Mouse (Mus musculus): Measurements from ENCODE around the gene Zc3h12c.

The Zc3h12c gene

DNA sequence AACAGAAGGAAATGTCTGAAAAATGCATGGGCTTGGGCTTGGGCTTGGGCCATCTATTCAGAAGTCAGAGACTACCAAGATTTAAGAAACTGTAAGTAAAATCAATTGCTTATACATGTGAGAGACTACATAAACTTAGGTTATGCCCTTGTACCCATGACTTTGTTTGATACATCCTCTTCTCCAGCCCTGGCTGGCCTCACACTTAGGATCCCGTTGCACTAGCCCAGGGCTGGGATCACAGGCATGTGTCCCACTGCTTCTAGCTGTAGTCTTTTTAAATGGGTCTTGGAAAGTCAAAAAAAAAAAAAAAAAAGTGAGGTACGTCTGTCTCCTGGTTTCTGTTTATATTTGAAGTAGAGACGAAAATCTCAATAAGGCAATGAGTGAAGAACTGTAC lies 1.3 kb downstream of the Zc3h12c start:
- DNase-seq (ENCODE audit: low spot score in 2 of 2) = no peak

DNA sequence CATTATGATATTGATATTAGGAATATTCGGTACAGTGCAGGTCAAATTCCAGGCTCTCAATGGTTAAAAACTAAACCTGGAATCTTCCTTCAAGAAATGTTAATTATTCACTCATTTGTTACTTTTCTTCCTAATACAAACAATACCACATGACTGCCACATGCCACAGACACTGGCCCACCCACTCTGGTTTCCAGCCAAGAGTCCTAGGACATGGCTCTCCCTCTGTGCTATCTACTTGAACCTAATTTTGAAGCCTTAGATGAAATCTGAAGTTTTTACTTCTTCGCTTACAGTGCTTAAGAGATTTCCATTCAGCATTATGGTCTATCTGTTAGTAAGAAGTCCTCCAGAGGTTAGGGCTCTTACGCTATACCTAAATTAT lies 2.7 kb downstream of the Zc3h12c start:
- DNase-seq (ENCODE audit: low spot score in 2 of 2) = no peak

DNA sequence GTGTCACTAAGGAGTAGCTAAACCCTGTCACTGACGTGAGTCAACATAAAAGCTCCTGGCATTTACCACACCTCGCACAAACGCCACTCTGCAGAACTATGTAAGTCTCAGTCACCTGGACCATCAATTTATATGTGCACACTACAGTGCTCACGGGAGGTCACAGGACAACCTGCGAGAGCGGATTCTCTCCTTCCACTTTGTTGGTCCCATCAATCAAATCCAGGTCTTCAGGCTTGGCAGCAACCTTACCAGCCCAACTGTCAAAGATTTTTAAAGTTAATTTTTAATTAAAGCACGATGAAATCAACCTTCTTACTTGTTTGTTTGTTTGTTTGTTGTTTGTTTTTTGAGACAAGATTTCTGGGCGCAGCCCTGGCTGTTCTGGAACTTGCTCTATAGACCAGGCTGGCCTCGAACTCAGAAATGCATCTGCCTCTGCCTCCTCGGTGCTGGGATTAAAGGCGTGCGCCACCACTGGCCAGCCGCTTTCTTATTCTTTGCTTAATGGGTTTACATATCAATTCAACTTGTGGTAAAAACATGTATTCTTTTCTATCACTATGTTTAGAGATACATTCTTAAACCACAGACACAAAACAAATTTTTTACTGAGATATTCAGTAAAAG lies 3.2 kb downstream of the Zc3h12c start:
- DNase-seq (ENCODE audit: low spot score in 2 of 2) = no peak

DNA sequence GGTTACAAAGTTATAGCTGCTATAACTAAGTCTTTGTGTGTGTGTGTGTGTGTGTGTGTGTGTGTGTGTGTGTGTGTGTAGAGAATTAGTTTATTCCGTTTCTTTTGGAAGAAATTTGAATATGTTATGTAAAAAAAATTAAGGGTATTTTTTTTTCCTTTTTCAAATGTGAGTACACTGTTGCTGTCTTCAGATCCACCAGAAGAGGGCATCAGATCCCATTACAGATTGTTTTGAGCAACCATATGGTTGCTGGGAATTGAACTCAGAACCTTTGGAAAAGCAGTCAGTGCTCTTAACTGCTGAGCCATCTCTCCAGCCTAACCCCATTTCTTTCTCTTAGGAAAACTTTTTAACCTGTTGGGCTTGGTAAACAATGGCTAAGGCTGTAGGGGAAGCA lies 7.9 kb downstream of the Zc3h12c start:
- DNase-seq (ENCODE audit: low spot score in 2 of 2) = no peak

DNA sequence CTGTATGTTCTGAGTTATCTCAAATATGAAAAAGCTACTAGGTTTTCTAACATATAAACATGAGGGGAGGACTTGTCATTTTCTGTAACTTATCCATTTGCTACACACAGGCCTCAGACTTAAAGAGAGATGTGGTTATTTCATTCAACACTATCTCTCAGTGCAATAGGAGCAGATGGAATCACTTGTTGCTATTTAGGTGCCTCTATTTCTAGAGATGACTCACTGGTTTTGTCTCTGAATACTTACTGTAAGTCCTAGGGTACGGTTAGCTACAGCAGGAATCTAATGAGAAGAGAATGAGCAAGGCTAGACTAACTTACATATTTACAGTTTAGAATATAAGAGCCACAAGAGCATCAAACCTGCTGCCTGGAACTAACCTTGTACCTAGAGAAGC lies 9.8 kb downstream of the Zc3h12c start:
- DNase-seq (ENCODE audit: low spot score in 2 of 2) = no peak

DNA sequence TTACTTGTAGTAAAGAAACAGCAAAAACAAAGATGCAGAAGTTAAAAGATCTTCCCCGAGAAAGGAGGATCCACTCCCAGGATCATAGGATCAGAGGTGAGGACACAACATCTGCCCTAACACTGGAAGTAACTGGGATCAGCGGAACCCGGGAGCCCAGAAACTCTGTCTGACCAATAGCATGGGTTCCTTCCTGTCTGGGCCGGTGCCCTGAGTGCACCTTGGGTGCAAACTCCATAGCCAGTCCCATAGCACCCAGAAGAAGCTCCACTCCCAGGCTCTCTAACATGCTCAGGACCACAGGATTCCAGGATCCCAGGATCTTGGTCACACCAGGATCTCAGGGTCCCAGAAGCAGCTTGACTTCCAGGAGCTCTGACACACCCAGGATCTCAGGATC lies 13.0 kb downstream of the Zc3h12c start:
- no peak for DNase-seq (ENCODE audit: low spot score in 2 of 2)

DNA sequence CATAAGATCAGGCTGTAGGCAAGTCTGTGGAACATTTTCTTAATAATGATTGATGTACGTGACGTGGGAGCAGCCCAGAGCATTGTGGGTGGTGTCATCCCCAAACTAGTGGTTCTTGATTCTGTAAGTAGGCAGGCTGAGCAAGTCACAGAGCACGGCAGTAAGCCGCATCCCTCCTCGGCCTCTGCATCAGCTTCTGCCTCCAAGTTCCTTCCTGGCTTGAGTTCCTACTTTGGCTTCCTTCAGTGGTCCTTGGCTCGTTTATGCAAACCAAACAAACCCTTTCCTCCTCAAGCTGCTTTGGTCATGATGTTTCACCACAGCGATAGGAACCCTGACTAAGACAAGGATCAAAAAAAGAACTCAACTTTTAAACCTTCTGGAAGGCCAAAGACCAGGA lies 14.1 kb downstream of the Zc3h12c start:
- DNase-seq (ENCODE audit: low spot score in 2 of 2) = no peak

DNA sequence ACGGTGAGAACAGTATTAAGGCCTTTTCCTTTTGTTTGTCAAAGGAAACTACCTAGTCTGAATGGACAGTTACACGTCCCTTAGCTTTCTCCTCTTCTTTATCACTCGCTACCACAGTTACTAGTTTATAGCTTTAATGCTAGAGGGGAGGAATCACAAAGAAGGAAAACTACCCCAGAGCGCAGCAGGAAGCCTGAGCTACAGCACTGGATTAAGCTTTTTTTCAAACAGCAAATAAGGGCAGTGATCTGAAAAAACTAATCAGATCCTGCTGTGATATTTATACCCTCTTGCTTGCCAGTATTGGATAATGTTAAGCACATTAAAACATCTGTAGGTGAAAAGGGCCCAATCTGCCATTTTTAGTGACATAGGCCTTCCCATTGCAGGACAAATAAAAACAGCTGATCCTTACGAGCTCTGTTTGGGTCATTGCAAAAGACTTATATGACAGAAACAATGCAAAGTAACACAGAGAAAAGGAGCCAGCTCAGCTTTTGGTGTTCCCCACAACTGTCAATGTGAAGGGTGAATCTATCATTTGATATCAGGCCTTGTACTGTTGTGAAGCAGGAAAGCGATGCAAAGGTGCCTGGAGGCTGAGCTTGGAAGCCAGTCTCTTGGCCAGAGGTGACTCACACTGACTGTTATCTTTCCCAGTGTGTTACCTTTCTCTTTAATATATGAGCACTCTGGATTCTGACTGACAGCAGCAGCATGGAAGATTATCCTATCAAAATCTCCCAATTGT lies 16.1 kb downstream of the Zc3h12c start:
- no peak for DNase-seq (ENCODE audit: low spot score in 2 of 2)

DNA sequence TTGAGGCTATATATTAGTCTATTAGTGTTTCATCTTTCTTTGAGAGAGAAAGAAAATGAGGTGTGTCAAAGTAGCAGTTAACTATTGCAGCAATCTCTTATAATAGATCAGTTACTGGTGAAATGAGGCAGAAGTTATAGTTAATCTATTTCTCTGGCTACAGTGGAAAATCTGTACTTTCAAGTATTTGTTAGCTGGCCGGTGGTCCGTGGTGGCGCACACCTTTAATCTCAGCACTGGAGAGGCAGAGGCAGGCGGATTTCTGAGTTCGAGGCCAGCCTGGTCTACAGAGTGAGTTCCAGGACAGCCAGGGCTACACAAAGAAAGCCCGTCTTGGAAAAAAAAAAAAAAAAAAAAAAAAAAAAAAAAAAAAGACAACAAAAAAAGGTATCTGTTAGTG lies 18.6 kb downstream of the Zc3h12c start:
- DNase-seq (ENCODE audit: low spot score in 2 of 2) = no peak

DNA sequence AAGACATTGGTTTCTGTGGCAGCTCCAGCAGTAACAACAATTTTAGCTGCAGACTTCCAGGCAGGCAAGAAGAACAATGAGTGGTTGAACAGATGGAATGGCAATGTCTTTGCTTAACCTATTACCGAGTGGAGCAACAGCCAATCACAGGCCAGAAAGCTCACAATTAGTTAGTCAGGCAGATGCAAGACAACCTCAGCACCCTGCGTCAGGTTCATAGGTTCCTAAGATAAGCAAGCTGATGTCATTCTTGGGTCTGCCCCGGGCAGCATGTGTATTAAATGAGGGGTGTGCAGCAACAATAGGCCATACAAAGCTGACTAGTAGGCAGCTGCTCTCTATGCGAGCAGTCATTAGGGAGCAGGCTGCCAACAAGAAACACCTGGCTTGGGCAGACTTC lies 19.1 kb downstream of the Zc3h12c start:
- no peak for DNase-seq (ENCODE audit: low spot score in 2 of 2)

DNA sequence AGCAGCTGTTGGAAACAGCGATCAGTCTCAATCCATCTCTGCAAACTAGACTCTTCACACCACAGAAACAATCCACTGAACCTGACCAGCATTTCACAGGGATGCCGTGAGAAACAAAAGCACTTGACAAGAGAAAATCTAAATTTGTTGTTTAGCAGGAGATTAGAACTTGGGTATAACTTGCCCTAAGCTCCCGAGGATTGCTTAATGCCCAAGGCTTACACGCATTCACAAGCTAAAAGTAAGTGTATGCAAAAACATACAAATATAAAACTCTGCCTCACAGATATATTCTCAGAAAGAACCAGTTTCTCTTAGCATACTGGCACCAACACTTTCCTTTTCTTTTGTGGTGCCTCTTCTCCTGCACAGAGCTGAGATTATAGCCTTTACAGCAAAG lies 19.5 kb downstream of the Zc3h12c start:
- no peak for DNase-seq (ENCODE audit: low spot score in 2 of 2)

DNA sequence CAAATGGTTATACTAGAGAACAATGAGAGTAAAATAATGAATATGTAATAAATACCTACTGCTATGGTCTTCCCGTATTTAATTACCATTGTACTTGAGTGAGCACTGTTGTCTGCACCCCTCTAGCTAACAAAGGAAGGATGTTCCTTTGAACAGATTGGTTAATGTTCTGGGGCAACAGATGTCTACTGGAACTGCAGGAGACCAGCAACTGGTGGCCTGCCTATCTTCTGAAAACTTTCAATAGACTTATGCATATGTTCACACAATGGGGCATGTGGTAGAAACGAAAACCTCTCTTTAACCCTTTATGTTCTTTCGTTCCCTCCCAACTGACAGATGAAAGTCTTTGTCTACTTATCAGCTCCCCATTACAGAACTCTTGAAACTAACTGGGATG lies 20.1 kb downstream of the Zc3h12c start:
- no peak for DNase-seq (ENCODE audit: low spot score in 2 of 2)

DNA sequence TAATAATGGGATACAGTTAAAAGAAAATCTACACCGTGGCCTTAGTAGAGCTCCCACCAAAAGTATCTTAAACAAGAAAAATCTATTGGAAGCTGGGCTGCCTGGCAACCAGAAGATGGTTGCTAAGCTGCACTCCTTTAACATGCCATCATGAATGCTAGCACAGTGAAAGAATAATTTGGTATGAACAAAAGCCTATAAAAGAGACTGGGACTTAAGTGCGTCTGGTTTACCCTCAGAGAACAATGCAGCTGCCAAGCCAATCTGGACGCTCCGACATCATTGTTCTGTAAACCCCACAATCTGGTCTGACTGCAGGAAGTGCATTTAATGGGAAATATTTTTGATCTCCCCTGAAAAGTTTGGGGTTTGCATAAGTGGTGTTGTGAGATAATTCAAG lies 22.1 kb downstream of the Zc3h12c start:
- DNase-seq (ENCODE audit: low spot score in 2 of 2) = no peak

DNA sequence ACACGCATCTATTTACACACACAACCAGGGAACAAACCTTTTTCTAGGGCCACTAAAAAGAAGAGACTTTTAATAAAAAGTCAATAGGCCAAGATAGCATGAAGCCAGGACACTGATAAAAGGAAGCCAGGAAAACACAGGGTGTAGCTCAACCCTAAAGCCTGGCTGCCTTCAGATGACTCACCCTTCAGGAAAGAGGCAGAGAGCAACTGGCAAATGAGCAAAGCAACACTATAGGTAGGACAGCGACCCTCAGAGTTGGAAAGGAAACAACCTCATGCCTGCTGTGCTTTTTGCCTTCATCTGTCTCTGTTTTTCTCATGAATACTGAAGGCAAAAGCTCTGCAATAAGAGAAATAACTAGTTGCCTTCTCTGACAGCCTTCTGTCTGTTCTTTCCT lies 35.6 kb downstream of the Zc3h12c start:
- no peak for DNase-seq (ENCODE audit: low spot score in 2 of 2)

DNA sequence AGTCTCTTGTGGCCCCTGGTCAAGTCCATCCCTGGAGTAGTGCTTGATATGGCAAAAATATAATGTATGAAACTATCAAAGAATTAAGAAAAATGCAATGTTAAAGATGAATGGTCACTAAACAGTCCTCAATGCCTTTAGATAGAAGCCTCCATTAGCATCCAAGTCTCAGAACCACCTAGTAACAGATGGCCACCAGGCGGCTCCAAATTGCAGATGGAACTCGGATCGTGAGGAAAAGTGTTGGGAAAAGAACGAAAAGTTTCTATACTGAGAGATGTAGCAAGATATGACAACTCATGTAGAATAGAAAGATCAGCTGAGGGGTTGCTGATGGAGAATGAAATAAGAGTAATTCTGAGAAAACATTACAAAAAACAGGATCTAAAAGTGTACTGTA lies 38.0 kb downstream of the Zc3h12c start:
- DNase-seq (ENCODE audit: low spot score in 2 of 2) = no peak

DNA sequence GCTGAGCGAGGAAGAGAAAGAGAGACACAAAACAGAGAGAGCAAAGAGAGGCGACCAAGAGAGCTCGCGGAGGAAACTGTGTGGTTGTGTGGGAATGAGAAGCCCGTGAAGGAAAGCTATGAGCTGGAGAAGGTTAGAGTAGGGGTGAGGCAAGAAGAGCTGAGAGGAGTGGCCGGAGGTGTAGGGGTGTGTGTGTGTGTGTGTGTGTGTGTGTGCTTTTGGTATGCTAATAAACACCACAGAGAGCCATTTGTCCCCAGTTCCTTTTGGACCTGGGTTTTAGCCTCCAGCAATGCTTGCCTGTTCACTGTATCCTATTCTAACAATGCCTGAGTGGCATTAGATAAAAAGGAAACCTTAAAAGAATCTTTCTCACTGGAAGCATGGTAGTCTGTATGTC lies 43.1 kb downstream of the Zc3h12c start:
- no peak for DNase-seq (ENCODE audit: low spot score in 2 of 2)

DNA sequence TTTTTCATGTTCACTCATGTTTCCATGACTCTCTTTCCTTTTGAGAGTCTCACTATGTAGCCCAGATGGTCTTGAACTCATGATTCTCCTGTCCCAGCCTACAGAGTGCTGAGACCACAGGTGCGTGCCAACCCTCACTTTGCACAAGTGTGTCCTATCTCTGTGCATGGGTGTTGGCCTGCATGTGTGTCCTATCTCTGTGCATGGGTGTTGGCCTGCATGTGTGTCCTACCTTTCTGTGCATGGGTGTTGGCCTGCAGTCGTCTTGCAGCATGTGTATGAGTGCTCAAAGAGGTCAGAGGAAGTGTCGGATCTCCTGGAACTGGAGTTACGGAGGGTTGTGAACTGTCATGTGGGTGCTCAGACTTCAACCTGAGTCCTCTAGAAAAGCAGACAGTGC lies 49.2 kb downstream of the Zc3h12c start:
- no peak for DNase-seq (ENCODE audit: low spot score in 2 of 2)

DNA sequence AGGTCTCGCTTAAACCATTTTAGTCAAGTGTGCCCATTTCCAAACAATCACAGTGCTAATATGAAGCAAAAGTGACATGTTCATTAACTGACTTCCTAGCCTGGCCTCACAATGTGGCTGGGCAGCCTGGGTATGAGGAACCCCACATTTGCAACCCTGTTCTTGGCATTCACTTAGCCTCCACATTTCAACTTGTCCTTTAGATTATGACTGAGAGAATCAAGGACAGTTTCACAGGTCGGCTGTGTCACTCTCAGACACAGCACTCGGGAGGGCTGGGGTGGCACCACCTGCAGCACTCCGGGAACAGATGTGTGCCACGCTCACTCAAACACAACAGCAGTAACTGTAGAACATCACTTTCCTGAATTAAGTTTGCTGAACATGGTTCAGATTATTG lies 55.3 kb downstream of the Zc3h12c start:
- no peak for DNase-seq (ENCODE audit: low spot score in 2 of 2)

DNA sequence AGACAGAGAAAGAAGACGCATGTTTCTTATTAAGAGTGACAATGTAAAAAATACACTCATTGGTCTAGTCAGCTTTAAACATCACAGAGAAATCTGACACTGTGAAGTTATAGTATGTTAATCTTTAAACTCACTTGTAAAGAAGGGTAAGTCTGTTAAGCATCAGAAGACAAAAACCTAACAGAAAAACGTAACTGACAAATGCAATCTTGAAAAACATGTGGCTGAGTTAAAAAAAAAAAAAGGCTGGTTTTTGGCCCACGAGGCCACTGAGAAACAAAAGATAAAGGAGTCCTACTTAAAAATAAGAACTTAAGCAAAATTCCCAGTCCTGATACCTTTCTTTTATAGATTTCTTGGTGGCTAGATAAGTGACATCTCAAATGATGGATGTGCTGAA lies 57.6 kb downstream of the Zc3h12c start:
- no peak for DNase-seq (ENCODE audit: low spot score in 2 of 2)

DNA sequence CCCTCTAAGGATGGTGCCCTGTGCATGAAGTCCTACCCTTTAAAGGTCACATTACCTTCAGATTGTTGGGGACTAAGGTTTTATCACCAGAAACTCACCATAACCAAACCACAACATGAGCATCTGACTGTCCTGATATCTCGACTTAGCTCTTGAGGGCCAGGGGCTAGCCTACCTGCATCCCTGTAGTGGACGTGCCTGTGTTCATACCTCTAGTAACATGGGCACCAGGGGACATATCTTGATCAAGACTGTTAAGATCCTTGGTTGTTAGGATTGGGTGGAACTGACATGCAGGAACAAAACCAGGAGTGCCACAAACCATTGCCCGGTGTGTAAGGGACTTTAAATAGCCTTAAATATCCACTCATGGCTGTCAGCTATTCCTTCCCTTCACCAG lies 61.2 kb downstream of the Zc3h12c start:
- no peak for DNase-seq (ENCODE audit: low spot score in 2 of 2)

DNA sequence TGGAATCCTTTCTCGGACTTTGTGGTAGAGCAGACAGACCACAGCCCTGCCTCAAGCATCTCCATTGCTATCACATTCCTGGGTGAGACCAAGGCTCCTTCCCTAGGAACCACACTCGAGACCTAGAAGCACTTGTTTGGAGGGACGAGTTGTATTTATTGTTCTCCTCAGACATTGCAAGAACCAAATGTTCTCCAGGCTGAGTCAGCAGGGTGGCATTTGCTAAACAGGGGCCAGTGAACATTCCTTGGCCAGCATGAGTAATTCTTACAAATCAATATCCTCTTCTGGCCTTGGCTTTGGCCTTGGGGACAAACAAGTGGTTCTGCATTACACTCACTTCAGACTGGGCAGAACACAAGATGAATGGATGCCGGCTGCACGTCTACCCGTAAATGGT lies 62.9 kb downstream of the Zc3h12c start:
- DNase-seq (ENCODE audit: low spot score in 2 of 2) = no peak

DNA sequence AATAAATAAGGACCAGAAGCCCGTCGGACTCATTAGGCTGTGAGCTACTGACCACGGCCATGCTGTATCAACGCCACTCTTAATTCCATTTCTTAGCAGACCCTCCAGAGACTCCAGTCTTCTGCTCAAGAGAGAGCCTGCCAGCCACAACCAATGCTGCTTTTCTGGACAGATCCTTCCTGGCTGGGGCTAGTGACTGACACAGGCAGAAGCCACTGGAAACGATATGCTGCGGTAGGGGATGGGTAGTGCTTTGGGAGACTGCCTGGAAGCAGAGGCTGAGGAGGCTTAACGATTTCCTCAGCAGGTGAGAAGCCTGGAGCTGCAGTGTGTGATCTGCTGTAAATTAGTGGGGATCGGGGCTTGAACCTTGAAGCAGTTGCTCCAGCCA lies 64.2 kb downstream of the Zc3h12c start:
- no peak for DNase-seq (ENCODE audit: low spot score in 2 of 2)

DNA sequence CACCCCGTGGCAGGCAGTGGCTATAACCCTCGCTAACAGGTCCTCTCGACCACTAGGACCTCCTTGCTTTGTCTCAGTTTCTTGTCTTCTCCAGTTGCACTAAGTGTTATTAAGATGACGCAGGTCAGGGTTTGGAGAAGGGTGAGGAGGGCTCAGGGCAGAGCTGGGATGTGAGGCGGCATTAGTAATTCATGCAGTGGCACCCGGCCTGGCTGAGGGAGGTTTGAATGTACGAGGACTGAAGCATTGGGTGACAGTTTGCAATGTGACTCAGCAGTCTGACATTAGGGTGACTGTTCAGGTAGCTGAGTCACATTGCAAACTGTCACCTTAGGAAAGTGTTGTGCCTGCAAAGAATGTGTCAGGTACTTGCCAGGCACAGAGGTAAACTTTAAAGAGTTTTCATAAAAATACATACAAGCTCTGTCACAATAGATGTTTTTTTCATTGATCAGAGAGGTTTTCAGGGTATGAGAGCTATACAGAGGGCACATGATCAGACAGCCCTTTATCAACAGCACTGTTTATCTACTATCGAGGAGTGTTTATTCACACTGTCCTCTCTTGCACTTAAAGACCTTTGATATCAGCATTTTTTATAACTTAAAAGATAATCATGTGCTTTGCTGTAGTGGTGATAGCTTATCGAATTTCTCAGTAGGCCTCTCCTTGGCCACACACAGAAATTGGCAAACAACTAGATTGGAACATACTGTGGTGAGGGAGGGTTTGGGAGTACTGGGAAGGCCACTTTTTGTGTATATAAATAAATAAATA lies 64.7 kb downstream of the Zc3h12c start:
- peak in 1 of 2 experiments; percentile 8 for DNase-seq (ENCODE audit: low spot score in 2 of 2)
